Mouse (Mus musculus): ENCODE measurements around the gene Stum. TPM values are rescaled to one million over a fixed set of nuclear protein-coding genes. Genes with fewer than 3 reads are reported as not detected.

The Stum gene
- polyA plus RNA-seq, 1 experiment from 2014 or later = 1.6 TPM

- no peaks in the 10 kb centered on the region for H3K9me3 ChIP-seq
- H3K36me3 ChIP-seq = no peaks in the 10 kb centered on the region
- no peak for ATAC-seq (ENCODE audit: insufficient read depth, low FRiP score, low read depth)
- peaks cover 40% of the 10 kb centered on the region for H3K27me3 ChIP-seq (replicated peaks)
- 91% methylated on average over 5 of the region's 5 CpGs for WGBS
- no peak overlapping the region for H3K9ac ChIP-seq
- H3K4me3 ChIP-seq (replicated peaks) = no peak overlapping the region
- no peak overlapping the region for H3K4me2 ChIP-seq
- no peak overlapping the region for H3K27ac ChIP-seq
- peaks cover 15% of the 10 kb centered on the region for H3K4me1 ChIP-seq
Measured at GRCm38 (mm10) chr1:180485346-180485745, 2.0 kb upstream of the Stum start.

- Histone ChIP-seq H3K4me1 (peaks cover 15% of the 10 kb centered on the region), H3K27me3 (replicated peaks) (peaks cover 40% of the 10 kb centered on the region), H3K4me2 (peak overlapping the region; percentile 84), H3K36me3 (no peaks in the 10 kb centered on the region), H3K4me3 (replicated peaks) (peak overlapping the region; percentile 45), H3K27ac (no peak overlapping the region), H3K9me3 (no peaks in the 10 kb centered on the region), H3K9ac (no peak overlapping the region)
- no peak for ATAC-seq (ENCODE audit: insufficient read depth, low FRiP score, low read depth)
- WGBS = 8% methylated on average over 20 of the region's 39 CpGs
Measured at GRCm38 (mm10) chr1:180482840-180483398, 385 bp downstream of the Stum start.

GRCm38 (mm10) chr1:180481956-180482355, 1.3 kb downstream of the Stum start:
- Histone ChIP-seq H3K4me3 (replicated peaks) (no peak overlapping the region), H3K9me3 (no peaks in the 10 kb centered on the region), H3K4me2 (no peak overlapping the region), H3K27me3 (replicated peaks) (peaks cover 40% of the 10 kb centered on the region), H3K4me1 (peaks cover 15% of the 10 kb centered on the region), H3K27ac (no peak overlapping the region), H3K9ac (no peak overlapping the region), H3K36me3 (no peaks in the 10 kb centered on the region)
- WGBS = 36% methylated on average over 10 of the region's 10 CpGs
- no peak for ATAC-seq (ENCODE audit: insufficient read depth, low FRiP score, low read depth)

- H3K4me3 ChIP-seq (replicated peaks) = no peak overlapping the region
- no peaks in the 10 kb centered on the region for H3K36me3 ChIP-seq
- peaks cover 15% of the 10 kb centered on the region for H3K4me1 ChIP-seq
- 58% methylated on average over 8 of the region's 8 CpGs for WGBS
- peaks cover 36% of the 10 kb centered on the region for H3K27me3 ChIP-seq (replicated peaks)
- no peak overlapping the region for H3K9ac ChIP-seq
- no peak overlapping the region for H3K4me2 ChIP-seq
- no peak for ATAC-seq (ENCODE audit: insufficient read depth, low FRiP score, low read depth)
- H3K9me3 ChIP-seq = no peaks in the 10 kb centered on the region
- H3K27ac ChIP-seq = no peak overlapping the region
Measured at GRCm38 (mm10) chr1:180481331-180481730, 2.0 kb downstream of the Stum start.

- Histone ChIP-seq H3K4me1 (peaks cover 15% of the 10 kb centered on the region), H3K4me3 (replicated peaks) (no peak overlapping the region), H3K27ac (no peak overlapping the region), H3K9ac (no peak overlapping the region), H3K27me3 (replicated peaks) (peaks cover 30% of the 10 kb centered on the region), H3K36me3 (no peaks in the 10 kb centered on the region), H3K4me2 (no peak overlapping the region), H3K9me3 (no peaks in the 10 kb centered on the region)
- ATAC-seq (ENCODE audit: insufficient read depth, low FRiP score, low read depth) = no peak
- 47% methylated on average over 6 of the region's 6 CpGs for WGBS
Measured at GRCm38 (mm10) chr1:180480325-180480724, 3.0 kb downstream of the Stum start.

GRCm38 (mm10) chr1:180473566-180473965, 9.7 kb downstream of the Stum start:
- H3K9me3 ChIP-seq = no peaks in the 10 kb centered on the region
- no peaks in the 10 kb centered on the region for H3K4me1 ChIP-seq
- no peaks in the 10 kb centered on the region for H3K36me3 ChIP-seq
- no peak overlapping the region for H3K4me2 ChIP-seq
- no peak overlapping the region for H3K4me3 ChIP-seq (replicated peaks)
- no peak overlapping the region for H3K9ac ChIP-seq
- no peak overlapping the region for H3K27ac ChIP-seq
- no peak for ATAC-seq (ENCODE audit: insufficient read depth, low FRiP score, low read depth)
- H3K27me3 ChIP-seq (replicated peaks) = no peaks in the 10 kb centered on the region

GRCm38 (mm10) chr1:180468004-180468403, 15.3 kb downstream of the Stum start:
- Histone ChIP-seq H3K4me3 (replicated peaks) (no peak overlapping the region), H3K9me3 (no peaks in the 10 kb centered on the region), H3K27ac (no peak overlapping the region), H3K4me1 (no peaks in the 10 kb centered on the region), H3K27me3 (replicated peaks) (no peaks in the 10 kb centered on the region), H3K4me2 (no peak overlapping the region), H3K36me3 (no peaks in the 10 kb centered on the region), H3K9ac (no peak overlapping the region)
- ATAC-seq (ENCODE audit: insufficient read depth, low FRiP score, low read depth) = no peak
- 81% methylated on average over 4 of the region's 4 CpGs for WGBS

- H3K27me3 ChIP-seq (replicated peaks) = no peaks in the 10 kb centered on the region
- no peak overlapping the region for H3K4me2 ChIP-seq
- H3K9ac ChIP-seq = no peak overlapping the region
- no peaks in the 10 kb centered on the region for H3K4me1 ChIP-seq
- no peak overlapping the region for H3K27ac ChIP-seq
- WGBS = 67% methylated on average over 5 of the region's 5 CpGs
- no peaks in the 10 kb centered on the region for H3K9me3 ChIP-seq
- no peak overlapping the region for H3K4me3 ChIP-seq (replicated peaks)
- ATAC-seq (ENCODE audit: insufficient read depth, low FRiP score, low read depth) = no peak
- H3K36me3 ChIP-seq = no peaks in the 10 kb centered on the region
Measured at GRCm38 (mm10) chr1:180465620-180466019, 17.7 kb downstream of the Stum start.

- ATAC-seq (ENCODE audit: insufficient read depth, low FRiP score, low read depth) = no peak
- WGBS = 85% methylated on average over 5 of the region's 5 CpGs
- Histone ChIP-seq H3K9ac (no peak overlapping the region), H3K4me2 (no peak overlapping the region), H3K36me3 (no peaks in the 10 kb centered on the region), H3K27me3 (replicated peaks) (no peaks in the 10 kb centered on the region), H3K27ac (no peak overlapping the region), H3K4me3 (replicated peaks) (no peak overlapping the region), H3K4me1 (no peaks in the 10 kb centered on the region), H3K9me3 (no peaks in the 10 kb centered on the region)
Measured at GRCm38 (mm10) chr1:180464357-180464756, 18.9 kb downstream of the Stum start.

- WGBS = 76% methylated on average over 5 of the region's 5 CpGs
- no peak overlapping the region for H3K9ac ChIP-seq
- no peaks in the 10 kb centered on the region for H3K27me3 ChIP-seq (replicated peaks)
- H3K4me2 ChIP-seq = no peak overlapping the region
- no peaks in the 10 kb centered on the region for H3K9me3 ChIP-seq
- peaks cover 10% of the 10 kb centered on the region; the same call in 1 of the 2 replicates for H3K4me1 ChIP-seq
- H3K27ac ChIP-seq = no peak overlapping the region
- H3K36me3 ChIP-seq = no peaks in the 10 kb centered on the region
- H3K4me3 ChIP-seq (replicated peaks) = no peak overlapping the region
- no peak for ATAC-seq (ENCODE audit: insufficient read depth, low FRiP score, low read depth)
Measured at GRCm38 (mm10) chr1:180462983-180463475, 20.3 kb downstream of the Stum start.

- no peak overlapping the region for H3K4me2 ChIP-seq
- H3K9ac ChIP-seq = no peak overlapping the region
- no peak overlapping the region for H3K27ac ChIP-seq
- no peaks in the 10 kb centered on the region for H3K9me3 ChIP-seq
- H3K27me3 ChIP-seq (replicated peaks) = no peaks in the 10 kb centered on the region
- H3K36me3 ChIP-seq = no peaks in the 10 kb centered on the region
- WGBS = 76% methylated on average over 5 of the region's 5 CpGs
- H3K4me3 ChIP-seq (replicated peaks) = no peak overlapping the region
- ATAC-seq (ENCODE audit: insufficient read depth, low FRiP score, low read depth) = no peak
- peaks cover 10% of the 10 kb centered on the region; the same call in 1 of the 2 replicates for H3K4me1 ChIP-seq
Measured at GRCm38 (mm10) chr1:180462396-180462795, 20.9 kb downstream of the Stum start.

GRCm38 (mm10) chr1:180460721-180461120, 22.6 kb downstream of the Stum start:
- 31% methylated on average over 5 of the region's 5 CpGs for WGBS
- Histone ChIP-seq H3K36me3 (no peaks in the 10 kb centered on the region), H3K27ac (no peak overlapping the region), H3K27me3 (replicated peaks) (no peaks in the 10 kb centered on the region), H3K9ac (no peak overlapping the region), H3K4me2 (no peak overlapping the region), H3K4me3 (replicated peaks) (no peak overlapping the region), H3K9me3 (no peaks in the 10 kb centered on the region), H3K4me1 (peaks cover 10% of the 10 kb centered on the region; the same call in 1 of the 2 replicates)
- peak; percentile 33; the same call in 1 of the 2 replicates for ATAC-seq (ENCODE audit: insufficient read depth, low FRiP score, low read depth)

GRCm38 (mm10) chr1:180458680-180459079, 24.6 kb downstream of the Stum start:
- no peak overlapping the region for H3K4me3 ChIP-seq (replicated peaks)
- no peaks in the 10 kb centered on the region for H3K36me3 ChIP-seq
- 57% methylated on average over 3 of the region's 3 CpGs for WGBS
- ATAC-seq (ENCODE audit: insufficient read depth, low FRiP score, low read depth) = no peak
- no peak overlapping the region for H3K9ac ChIP-seq
- H3K9me3 ChIP-seq = no peaks in the 10 kb centered on the region
- no peak overlapping the region for H3K4me2 ChIP-seq
- no peaks in the 10 kb centered on the region for H3K27me3 ChIP-seq (replicated peaks)
- no peak overlapping the region for H3K27ac ChIP-seq
- H3K4me1 ChIP-seq = peaks cover 10% of the 10 kb centered on the region; the same call in 1 of the 2 replicates
